Mouse (Mus musculus): ENCODE results near the gene Cfdp1. TPM values are rescaled to one million over a fixed set of nuclear protein-coding genes. Genes with fewer than 3 reads are reported as not detected.

Gene Cfdp1
- 10 to 100 TPM; 76.3 to 81.2 TPM for total RNA-seq (2021)
- long read RNA-seq, experiment 1, transcript Cfdp1-201 (7 exons, 1,178 nt), result major isoform, 52 of 63 reads
- long read RNA-seq, experiment 1, partial matches to known transcripts, result 6 of 63 reads
- long read RNA-seq, experiment 1, other reads (novel, unspliced or antisense), result 5 of 63 reads
- long read RNA-seq, experiment 2, transcript Cfdp1-201 (7 exons, 1,178 nt), result major isoform, 77 of 95 reads
- long read RNA-seq, experiment 2, partial matches to known transcripts, result 5 of 95 reads
- long read RNA-seq, experiment 2, other reads (novel, unspliced or antisense), result 13 of 95 reads

DNA sequence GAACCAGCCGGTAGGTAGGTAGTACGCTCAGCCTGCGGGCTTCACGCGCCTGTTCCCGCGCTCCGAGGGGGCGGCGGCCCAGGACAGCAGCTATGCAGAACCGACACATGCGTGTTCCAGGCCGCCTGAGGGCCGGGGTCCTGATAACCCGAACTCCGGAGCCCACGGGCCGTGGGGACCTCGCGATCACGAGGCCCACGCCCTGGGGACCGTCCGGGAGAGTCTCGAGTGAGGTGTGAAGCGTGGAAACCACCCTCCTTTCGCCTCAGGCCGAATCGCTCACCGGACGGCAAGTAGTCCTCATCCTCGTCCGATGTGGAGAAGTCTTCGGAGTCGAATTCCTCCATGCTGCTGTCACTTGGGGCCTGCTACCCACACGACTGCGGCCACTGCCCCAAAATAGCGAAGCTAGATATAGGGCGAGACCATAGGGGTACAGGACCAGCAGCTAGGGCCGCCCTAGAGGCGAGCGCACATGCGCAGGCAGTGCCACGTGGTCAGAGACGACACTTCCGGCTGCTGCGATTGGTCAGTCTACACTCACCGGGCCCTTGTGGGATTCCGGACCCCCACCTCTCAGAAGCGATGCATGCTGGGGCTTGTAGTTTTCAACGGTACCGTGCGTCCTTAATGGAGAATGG lies at the start of gene Cfdp1:
Gene Cfdp1, minus strand, starts transcription at position 431 of the 641 bp plus-strand sequence.
- DNase-seq (ENCODE audit: low spot score in 2 of 2), result peak; percentile 96 to 98
- peak; percentile 61 for TF ChIP-seq CTCF (conservative IDR thresholded peaks at IDR 0.05)
- Histone ChIP-seq H3K27ac (peak within 1 kb of the TSS; percentile 68), H3K4me3 (peak within 1 kb of the TSS; percentile 86)

GRCm38 (mm10) chr8:111902080-111902479 lies 48.0 kb upstream of the Cfdp1 start:
- no peak for DNase-seq (ENCODE audit: low spot score in 2 of 2)
- Histone ChIP-seq H3K27ac (no peak overlapping the region), H3K4me3 (no peak overlapping the region)
- TF ChIP-seq CTCF (conservative IDR thresholded peaks at IDR 0.05), result no peak

DNA sequence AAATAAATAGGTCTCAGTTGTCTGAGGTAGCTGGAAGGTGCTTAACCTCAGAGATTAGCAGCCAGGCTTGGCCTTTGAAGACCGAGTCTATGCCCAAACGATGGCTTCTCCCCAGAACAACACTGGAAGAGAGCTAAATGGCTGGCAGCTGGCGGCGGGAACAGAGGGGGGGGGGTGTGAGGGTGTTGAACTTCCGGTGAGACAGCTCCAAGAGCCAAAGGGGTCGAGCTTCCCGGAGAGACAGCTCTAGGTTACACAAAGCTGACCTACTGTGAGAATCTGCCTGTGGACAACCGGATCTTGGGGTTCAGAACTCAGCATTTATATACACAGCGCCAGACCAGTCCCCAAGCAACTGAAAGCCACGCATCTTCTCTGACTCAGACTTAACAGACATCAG lies 44.5 kb upstream of the Cfdp1 start:
- no peak overlapping the region for H3K27ac ChIP-seq
- DNase-seq (ENCODE audit: low spot score in 2 of 2), result no peak
- no peak overlapping the region for H3K4me3 ChIP-seq
- no peak for TF ChIP-seq CTCF (conservative IDR thresholded peaks at IDR 0.05)

- peak; percentile 40 for TF ChIP-seq CTCF (conservative IDR thresholded peaks at IDR 0.05)
- H3K4me3 ChIP-seq, result no peak overlapping the region
Observed at GRCm38 (mm10) chr8:111894955-111895354, 40.9 kb upstream of the Cfdp1 start.

GRCm38 (mm10) chr8:111892615-111893014 lies 38.5 kb upstream of the Cfdp1 start:
- TF ChIP-seq CTCF (conservative IDR thresholded peaks at IDR 0.05), result no peak
- Histone ChIP-seq H3K27ac (no peak overlapping the region), H3K4me3 (no peak overlapping the region)
- DNase-seq (ENCODE audit: low spot score in 2 of 2), result no peak

More at GRCm38 (mm10) chr8:111894955-111895354, 40.9 kb upstream of the Cfdp1 start:
- H3K27ac ChIP-seq, result no peak overlapping the region
- no peak for DNase-seq (ENCODE audit: low spot score in 2 of 2)

DNA sequence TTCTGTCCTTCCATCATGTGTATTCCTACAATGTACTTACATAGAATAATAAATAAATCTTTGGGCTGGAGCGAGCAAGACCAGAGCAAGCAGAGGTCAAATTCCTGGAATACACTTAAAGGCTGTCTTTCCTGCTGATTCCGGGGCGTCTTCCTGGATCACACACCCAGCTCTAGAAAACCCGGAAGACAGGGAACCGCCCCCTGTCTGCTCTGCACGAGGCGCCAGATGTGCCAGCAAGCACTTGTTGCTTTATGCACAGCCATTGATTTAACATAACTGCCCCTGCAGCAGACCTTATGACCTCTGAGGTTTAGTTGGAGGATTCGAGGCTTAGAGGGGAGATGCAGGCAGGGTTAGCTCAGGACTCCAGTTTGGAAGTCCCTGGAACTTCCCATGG lies 37.9 kb upstream of the Cfdp1 start:
- no peak for DNase-seq (ENCODE audit: low spot score in 2 of 2)
- Histone ChIP-seq H3K27ac (no peak overlapping the region), H3K4me3 (no peak overlapping the region)
- TF ChIP-seq CTCF (conservative IDR thresholded peaks at IDR 0.05), result no peak

DNA sequence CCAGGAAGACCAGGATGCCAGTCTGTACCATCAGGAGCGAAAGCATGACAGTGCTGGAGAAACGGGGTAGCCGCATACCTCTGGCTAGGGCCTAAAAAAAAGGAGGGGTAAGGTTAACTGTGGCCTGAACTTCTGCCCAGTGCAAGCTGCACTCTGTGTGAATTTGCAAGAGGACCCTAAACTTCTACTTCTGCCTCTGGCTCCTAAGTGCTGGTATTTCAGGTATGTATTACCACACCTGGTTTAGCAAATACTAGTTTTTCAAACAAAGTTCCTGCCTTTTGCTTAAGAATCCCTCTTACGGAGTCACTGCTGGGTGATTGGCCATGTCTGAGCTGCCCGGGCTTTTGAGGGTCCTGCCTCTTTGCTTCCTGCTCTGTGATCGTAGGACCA lies 36.8 kb upstream of the Cfdp1 start:
- no peak for TF ChIP-seq CTCF (conservative IDR thresholded peaks at IDR 0.05)
- H3K4me3 ChIP-seq, result no peak overlapping the region
- DNase-seq (ENCODE audit: low spot score in 2 of 2), result no peak
- no peak overlapping the region for H3K27ac ChIP-seq

DNA sequence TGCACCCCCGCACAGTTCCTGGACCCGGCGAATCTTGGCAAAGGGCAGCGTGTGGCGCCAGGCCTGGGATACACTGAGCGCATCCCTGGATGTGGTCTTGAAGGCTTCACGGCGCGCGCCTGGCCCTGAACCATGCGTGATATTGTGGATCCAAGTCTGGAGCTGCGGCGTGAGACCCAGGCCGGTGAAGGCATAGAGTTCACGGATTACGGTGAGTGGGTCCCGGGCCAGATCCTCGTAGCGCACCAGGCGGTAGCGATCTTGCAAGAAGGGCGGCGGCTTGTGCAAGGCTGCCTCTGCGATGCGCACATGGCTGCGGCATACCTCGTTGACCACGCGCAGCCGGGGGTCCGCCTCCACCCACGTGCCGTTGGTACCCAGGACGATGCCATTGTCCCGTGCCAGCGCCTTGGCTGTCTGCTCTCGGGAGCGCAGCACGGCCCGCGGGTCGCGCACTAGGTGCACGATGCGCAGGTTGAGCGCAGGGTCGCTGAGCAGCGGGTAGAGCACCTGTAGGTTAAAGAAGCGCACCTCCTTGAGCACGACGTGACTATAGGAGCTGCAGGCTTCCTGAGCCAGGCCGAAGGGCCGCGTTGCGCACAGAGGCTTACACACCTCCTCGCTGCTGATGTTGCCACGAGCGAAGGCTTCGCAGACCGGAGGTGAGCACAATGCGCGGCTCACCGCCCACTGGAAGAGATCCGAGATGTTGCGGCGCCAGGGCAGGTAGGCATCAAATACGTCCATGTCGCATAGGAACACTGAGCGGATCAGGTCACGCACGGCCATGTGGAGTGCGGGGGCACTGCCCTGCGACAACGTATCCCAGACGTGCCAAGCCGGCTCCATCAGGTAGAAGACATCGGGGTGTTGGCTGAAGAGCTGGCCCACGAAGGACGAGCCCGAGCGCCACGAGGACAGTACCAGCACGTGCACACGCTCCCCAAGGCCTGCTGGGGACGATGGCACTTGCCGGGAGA lies 36.1 kb upstream of the Cfdp1 start:
- no peak for TF ChIP-seq CTCF (conservative IDR thresholded peaks at IDR 0.05)
- Histone ChIP-seq H3K27ac (no peak overlapping the region), H3K4me3 (peak overlapping the region; percentile 54)
- no peak for DNase-seq (ENCODE audit: low spot score in 2 of 2)

GRCm38 (mm10) chr8:111888091-111888650 lies 34.1 kb upstream of the Cfdp1 start:
- DNase-seq (ENCODE audit: low spot score in 2 of 2), result no peak
- no peak overlapping the region for H3K27ac ChIP-seq
- H3K4me3 ChIP-seq, result no peak overlapping the region
- no peak for TF ChIP-seq CTCF (conservative IDR thresholded peaks at IDR 0.05)

DNA sequence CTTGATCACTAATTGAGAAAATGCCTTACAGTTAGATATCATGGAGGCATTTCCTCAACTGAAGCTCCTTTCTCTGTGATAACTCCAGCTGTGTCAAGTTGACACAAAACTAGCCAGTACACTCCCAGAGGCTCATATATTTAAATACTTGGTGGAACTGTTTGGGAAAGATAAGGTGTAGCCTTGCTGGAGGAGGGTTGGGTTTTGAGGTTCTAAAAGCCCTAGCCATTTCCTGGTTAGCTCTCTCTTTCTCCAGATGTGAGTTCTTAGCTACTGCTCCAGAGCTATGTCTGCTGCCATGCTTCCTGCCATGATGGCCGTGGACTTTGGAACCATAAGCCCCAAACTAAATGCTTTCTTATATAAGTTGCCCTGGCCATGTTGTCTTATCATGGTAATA lies 33.4 kb upstream of the Cfdp1 start:
- no peak for TF ChIP-seq CTCF (conservative IDR thresholded peaks at IDR 0.05)
- no peak for DNase-seq (ENCODE audit: low spot score in 2 of 2)
- H3K4me3 ChIP-seq, result no peak overlapping the region
- no peak overlapping the region for H3K27ac ChIP-seq

- TF ChIP-seq CTCF (conservative IDR thresholded peaks at IDR 0.05), result no peak
- H3K27ac ChIP-seq, result no peak overlapping the region
- no peak for DNase-seq (ENCODE audit: low spot score in 2 of 2)
- no peak overlapping the region for H3K4me3 ChIP-seq
Observed at GRCm38 (mm10) chr8:111883615-111884014, 29.5 kb upstream of the Cfdp1 start.

DNA sequence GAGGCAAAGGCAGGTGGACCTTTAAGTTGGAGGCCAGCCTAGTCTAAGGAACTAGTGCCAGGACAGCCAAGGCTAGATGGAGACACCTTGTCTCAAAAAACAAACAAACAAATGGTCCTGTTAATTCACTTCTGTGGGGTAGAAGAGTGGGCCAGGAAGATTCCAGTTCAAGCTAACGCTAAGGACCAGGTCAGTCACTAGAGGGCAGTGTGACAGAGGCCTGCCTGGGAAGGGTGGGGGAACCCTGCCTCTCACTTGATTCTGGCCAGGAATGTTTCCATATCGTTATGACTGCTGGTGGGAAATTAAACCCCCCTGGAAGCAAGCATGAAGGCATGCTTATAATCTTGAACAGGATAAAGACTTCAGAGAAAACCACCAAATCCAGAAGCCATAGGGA lies 27.5 kb upstream of the Cfdp1 start:
- DNase-seq (ENCODE audit: low spot score in 2 of 2), result peak; percentile 20 to 62
- Histone ChIP-seq H3K4me3 (no peak overlapping the region), H3K27ac (no peak overlapping the region)
- peak; percentile 84 for TF ChIP-seq CTCF (conservative IDR thresholded peaks at IDR 0.05)

DNA sequence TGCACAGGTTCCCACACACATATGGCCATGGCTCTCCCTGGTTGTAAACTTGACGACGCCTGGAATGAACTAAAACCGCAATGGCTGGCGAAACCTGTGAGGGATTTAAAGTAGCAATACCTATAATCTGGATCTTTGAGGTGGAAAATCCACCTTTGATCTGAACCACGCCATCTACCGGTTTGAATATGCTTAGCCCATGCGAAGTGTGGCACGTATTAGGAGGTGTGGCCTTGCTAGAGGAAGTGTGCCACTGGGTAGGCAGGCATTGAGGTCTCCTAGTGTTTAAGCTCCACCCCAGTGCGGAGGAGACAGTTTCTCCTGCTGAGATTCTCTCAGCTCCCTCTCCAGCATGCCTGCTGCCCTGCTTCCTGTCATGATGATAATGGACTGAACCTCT lies 23.6 kb upstream of the Cfdp1 start:
- no peak overlapping the region for H3K4me3 ChIP-seq
- peak; percentile 30; the same call in 1 of the 2 replicates for TF ChIP-seq CTCF (conservative IDR thresholded peaks at IDR 0.05)
- no peak overlapping the region for H3K27ac ChIP-seq
- no peak for DNase-seq (ENCODE audit: low spot score in 2 of 2)
